Mouse (Mus musculus) layer of hippocampus, adult 11-12 months (tissue): ENCODE results near the gene Pam.

ENCODE experiments used
- DNase-seq: peaks from one replicate; pipeline ENCODE4 v3.0.0; 2022; ENCODE audit warnings: low spot score

Pam gene

DNA sequence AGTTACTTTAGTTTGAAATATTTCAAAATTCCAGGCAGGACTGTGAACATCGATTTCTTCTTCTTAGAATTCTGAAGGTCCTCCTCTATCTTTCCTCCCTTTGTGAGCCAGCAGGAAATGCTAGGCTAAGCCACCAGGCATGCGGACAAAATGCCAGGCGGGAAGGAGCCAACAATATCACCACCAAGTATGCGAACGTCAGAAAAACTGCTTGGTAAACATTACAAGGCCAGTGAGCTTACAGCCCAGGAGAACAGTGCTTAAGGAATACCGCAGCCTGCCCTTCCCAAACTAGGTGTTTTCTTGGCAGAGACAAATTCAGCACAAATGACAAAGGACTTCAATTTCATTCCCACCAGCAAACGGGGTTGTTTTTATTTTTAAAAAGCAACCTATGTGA lies 15.8 kb downstream of the Pam start:
- no peak for DNase-seq

DNA sequence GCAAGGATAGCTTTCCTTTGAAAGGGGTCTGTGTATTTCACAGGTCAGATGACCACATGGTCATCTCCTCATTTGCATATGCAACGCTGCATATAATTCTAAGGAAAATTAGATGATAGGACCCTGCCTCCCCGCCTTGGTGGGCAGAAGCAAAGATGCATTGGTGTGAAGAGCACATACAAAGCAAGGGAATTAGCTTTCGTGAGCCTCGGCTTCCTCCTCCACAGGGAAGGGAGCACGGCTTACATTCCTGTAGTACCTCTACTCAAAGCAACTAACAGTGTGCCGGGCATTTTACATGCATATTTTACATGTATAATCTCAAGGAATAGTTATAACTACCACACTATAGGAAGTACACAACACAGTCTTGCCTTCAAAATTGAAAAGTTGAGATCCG lies 16.7 kb downstream of the Pam start:
- no peak for DNase-seq

DNA sequence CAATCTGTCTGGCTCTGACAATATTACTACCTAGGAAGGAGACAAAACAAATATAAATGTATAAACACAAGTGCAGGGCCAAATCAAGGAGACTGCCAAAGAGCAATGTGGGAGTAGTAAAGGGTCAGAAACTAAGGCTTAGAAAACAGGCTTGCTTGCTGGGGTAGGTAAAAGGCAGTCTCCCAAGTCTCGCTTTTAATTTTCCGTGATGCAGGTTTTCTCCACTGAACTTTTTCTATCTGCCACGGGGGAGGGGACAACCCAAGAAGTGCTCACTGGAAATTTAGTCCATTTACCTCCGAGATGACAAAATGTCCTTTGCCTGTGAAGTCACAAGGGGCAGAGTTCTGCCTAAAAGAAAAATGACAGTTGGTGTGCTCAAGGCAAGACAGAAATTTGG lies 21.6 kb downstream of the Pam start:
- DNase-seq = no peak

DNA sequence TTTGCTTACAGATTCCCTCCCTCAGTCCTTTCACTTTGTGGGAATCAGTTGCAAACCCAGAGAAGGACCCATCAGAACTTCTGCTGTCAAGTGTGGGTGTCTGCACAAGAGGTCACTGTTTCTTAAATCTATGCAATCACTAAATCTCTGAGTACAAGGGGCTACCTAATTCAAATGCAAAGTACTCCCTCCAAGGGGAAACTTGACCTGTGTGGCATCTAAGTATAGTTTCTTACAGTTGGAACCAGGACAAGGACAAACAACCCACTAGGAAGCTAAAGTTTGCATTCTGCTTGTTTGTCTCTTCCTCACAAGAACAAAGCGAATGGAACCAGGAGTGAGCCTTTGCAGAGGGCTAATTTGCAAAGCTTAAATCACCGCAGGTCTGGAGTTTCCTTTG lies 22.3 kb downstream of the Pam start:
- no peak for DNase-seq

DNA sequence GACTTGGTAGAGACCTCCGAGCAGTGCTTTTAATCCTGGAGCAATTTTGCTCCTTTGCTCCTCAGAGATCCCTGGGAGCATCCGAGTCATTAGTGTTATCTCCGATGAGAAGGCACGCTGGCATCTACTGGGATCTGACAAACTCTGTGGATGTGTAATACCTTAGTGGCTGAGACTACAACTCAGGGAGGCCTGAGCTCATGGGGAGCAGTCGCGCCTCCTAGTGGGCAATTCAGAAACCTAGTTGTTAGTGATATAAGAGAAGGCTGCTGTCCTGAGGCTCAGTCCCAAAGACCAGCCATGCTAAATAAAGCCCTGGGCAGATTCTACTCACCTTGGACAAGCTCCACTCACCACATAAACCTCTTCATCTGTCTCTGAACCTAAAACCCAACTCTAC lies 23.4 kb downstream of the Pam start:
- peak; percentile 28 for DNase-seq

DNA sequence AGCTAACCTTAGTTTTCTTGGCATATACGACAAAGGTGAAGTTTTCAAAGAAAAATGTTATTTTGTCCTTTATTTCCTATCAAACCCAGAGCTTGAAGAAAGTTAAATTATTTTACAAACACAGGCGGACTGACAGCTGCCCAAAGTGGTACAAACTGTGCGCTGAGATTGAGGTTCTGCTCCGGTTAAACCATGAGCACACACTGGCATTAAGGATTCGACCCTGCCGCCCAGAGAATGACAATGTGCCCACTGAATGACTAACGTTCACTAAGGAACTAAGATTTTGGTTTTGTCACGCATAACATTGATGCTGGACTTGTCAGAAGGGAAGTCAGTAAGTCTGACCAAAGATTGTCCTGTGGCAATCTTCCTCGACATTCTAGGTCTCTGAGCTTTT lies 24.0 kb downstream of the Pam start:
- no peak for DNase-seq

DNA sequence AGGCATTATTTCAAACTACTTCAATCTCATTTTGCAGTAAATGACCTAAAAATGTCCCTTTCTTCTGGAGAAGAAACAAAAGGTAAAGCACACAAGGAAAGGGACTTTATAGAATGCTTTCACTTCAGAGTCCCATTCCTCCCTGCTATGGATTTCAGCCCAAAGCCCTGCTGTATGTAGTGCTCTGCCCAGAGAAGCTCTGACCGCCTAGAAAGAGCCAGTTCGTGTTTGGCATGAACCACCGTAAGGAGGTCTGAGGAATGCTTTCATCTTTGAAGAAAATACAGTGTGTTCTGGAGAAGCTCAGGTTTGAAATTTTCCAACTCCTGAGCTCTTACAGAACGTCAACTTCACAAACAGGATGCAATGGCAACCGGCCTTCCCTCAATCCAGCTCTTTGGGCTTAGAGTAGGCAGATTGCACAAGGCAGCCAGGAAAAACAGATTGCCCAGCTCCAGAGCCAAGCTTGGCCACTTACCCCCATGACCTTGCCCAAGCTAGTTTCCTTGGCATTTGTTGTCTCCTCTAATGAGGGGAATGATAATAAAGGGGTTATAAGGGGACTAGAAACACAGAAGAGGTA lies 24.6 kb downstream of the Pam start:
- no peak for DNase-seq

GRCm38 (mm10) chr1:98068177-98068576 lies 27.3 kb downstream of the Pam start:
- DNase-seq = no peak

DNA sequence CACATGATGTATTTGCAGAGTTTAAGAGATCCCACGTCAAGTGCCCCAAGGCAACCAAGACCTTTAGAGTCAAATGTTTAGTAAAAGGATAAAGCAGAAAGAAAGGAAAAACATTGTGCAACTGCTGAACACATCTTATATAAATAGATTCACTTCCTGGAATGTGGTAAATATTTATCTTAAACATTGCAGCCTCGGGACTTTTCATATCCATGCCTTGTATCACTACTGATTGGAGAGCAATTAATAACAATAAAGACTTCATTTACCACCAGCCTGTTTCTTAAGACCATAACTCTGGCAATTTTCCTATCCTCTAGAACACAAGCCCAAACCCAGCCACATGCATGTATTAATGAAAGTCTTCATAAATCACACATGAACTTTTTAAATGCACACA lies 33.4 kb downstream of the Pam start:
- no peak for DNase-seq

DNA sequence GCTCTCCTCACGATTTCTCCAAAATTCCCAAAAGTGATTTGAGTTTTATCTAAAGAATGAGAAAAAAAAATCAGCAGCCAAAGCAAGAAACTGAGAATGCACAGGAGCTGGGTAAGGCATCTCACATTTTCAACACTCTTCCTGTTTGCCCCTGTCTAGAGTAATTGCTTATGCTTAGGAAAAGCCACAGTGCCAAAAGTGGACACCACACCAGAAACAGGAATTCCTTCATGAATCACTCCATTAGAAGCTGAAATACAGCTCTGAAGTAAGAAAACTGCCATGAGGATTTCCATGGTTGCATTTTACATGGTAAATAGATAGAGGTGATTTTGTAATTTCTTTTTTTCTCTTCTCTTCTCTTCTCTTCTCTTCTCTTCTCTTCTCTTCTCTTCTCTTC lies 36.0 kb downstream of the Pam start:
- DNase-seq = no peak

GRCm38 (mm10) chr1:98056996-98057945 lies 38.2 kb downstream of the Pam start:
- no peak for DNase-seq

DNA sequence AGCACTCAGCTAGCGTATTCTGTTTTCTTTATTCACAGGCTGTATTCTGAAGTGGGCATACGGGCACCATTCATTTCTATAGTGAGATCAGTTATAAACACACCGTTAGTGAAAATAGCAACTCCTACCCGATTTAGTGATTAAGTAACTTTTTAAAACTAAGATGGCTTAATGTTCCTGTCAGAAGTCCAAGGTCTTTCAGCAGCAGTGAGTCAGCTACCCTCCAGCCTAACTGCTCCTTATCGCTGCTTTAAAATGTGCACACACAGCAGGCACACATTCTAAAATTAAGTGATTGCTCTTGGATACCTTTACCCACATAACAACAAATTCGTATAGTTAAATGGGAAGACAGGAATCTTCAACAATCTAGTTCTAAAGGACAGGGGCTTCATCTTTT lies 39.2 kb downstream of the Pam start:
- no peak for DNase-seq

DNA sequence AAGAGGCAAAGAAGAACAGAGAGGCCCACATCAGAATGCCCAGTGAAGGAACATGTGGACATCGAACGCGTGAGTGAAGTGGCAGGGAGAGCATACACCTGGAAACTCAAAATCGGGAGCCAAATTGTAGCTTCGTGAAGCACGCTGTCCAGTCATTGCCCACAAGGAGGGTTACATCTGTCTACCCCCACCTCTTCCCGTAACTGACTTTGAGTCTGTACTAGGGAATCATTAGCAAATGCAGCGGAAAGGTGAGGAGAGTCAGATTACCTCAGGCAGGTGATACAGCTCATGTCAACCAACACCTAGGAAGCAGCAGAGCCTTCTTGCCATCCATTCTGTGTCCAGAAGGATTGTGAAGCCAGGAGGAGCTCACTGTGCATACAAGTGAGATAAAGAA lies 39.9 kb downstream of the Pam start:
- DNase-seq = no peak

GRCm38 (mm10) chr1:98053994-98054393 lies 41.5 kb downstream of the Pam start:
- no peak for DNase-seq

GRCm38 (mm10) chr1:98053447-98053846 lies 42.0 kb downstream of the Pam start:
- DNase-seq = no peak

DNA sequence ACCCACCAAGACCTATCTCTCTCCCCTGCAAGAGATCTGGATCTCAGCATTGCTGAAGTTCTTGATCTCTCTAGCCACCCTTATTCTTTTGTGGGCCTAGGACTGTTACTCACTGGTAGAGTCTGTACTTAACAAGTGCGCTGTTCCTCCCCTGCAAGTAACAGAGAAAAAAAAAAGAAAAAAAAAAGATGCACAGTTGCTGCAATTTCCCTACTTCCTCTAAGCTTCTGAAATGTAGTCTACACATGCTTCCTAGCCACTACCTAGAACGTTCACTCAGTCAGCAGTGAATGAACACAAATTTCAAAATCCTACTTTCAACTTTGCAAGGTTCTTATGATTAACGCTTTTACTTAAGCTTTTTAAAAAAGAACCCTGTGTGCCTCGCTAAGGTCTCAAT lies 42.7 kb downstream of the Pam start:
- no peak for DNase-seq

GRCm38 (mm10) chr1:98051039-98051438 lies 44.4 kb downstream of the Pam start:
- no peak for DNase-seq

DNA sequence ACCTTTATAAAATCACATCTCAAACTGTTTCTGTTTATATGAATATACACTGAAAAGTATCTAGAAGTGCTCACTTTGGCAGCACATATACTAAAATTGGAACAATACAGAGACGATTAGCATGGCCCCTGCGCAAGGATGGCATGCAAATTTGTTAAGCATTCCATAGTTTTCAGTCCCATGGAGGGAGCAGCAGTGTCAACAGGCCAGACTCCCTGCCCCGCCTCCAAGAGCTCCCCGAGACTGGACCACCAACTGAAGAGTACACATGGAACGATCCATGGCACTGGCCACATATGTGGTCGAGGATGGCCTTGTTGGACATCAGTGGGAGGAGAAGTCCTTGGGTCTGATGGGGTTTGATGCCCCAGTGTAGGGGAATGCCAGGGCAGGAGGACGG lies 45.7 kb downstream of the Pam start:
- no peak for DNase-seq

DNA sequence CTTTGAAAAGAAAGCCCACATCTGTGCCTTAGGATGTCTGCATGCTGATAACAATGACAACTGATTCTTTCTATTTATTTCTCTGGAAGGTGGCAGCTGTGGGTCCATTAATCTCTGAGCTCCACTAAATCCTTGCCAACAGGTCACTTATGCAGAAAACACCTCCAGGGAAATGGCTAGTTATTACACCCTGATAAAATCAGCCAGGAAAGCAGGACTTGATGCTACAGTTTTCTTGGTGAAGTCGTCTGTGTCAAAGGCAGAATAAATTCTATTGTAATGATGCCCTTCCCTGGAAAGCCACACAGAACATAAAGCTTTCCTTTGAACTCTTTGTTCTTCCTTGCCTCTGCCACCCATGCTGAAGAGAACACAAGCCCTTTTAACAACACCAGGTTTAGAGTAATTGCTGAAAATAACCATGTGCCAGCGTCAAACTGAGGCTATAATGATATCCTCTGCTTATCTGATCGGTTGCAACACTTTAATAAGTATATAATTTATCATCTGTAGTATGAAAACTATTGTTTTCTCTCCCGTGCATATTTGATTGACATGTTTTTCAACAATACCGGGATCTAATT lies 47.1 kb downstream of the Pam start:
- DNase-seq = no peak

GRCm38 (mm10) chr1:98047284-98048217 lies 47.9 kb downstream of the Pam start:
- DNase-seq = peak; percentile 38

DNA sequence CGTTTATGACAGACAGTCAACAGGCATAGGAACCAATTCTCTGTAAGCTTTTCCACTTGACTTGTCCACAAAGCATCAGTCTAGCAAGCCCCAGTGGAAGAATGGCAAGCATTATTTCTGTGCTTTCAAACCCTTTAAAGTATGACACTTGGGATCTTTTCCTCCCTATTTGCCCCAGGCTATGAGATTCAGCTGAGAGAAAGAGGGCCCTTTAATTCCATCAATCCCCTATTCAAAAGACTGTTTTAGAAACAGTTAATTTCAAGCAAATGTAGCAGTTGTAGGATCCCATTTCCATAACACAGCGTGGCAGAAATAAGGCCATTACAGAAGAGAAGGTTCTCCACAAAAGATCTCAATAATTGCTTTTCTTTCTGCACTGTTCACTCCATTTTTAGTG lies 53.0 kb downstream of the Pam start:
- no peak for DNase-seq

- no peak for DNase-seq
Observed at GRCm38 (mm10) chr1:98038252-98038651, 57.2 kb downstream of the Pam start.
